Mouse (Mus musculus) bone marrow macrophage, adult 2 months (primary cell): ENCODE data around the gene Drc3.

Experiments used
- CTCF ChIP-seq: IDR thresholded peaks from 2 replicates; pipeline ENCODE4 v1.5.1; 2012; ENCODE audit warnings: low read depth, mild to moderate bottlenecking, low read length, moderate library complexity
- POLR2A ChIP-seq: IDR thresholded peaks from 2 replicates; pipeline ENCODE4 v1.6.1; 2012; ENCODE audit warnings: mild to moderate bottlenecking, low read depth, low read length, borderline replicate concordance

- no peak for TF ChIP-seq CTCF
- no peak for TF ChIP-seq POLR2A
Observed at GRCm38 (mm10) chr11:60351925-60352371, 1.2 kb upstream of the Drc3 start.
